Mouse (Mus musculus) heart, postnatal 0 days (tissue): ENCODE results near the gene Ghr. TPM values are rescaled to one million over a fixed set of nuclear protein-coding genes. Genes with fewer than 3 reads are reported as not detected.

ENCODE experiments used
- ATAC-seq: fragments of 200-750 bp; cut with Nextera tagmentation; 2 replicates; pipeline ENCODE4 v1.8.0; 2017; ENCODE audit warnings: low read depth, moderate number of reproducible peaks, moderate library complexity; ENCODE audit not compliant: insufficient read depth
- DNase-seq: peaks from one replicate; pipeline ENCODE4 v3.0.0-alpha.2; 2016; ENCODE audit warnings: low spot score
- H3K27ac ChIP-seq: fragments of 300-500 bp; sonication (generic); 2 replicates; pipeline ENCODE4 v1.5.1; 2014; ENCODE audit warnings: low read depth, mild to moderate bottlenecking
- H3K27me3 ChIP-seq: fragments of 300-500 bp; sonication (generic); 2 replicates; pipeline ENCODE4 v1.6.1; 2014; ENCODE audit warnings: low read length, mixed read lengths; ENCODE audit not compliant: control insufficient read depth, insufficient read depth
- H3K36me3 ChIP-seq: fragments of 300-500 bp; sonication (generic); replicated peaks from 2 replicates; pipeline ENCODE4 v1.6.1; 2014; ENCODE audit warnings: low read length, mixed read lengths; ENCODE audit not compliant: control insufficient read depth, insufficient read depth
- H3K4me1 ChIP-seq: fragments of 300-500 bp; sonication (generic); 2 replicates; pipeline ENCODE4 v1.6.1; 2014; ENCODE audit warnings: antibody characterized with exemption; ENCODE audit not compliant: control insufficient read depth, insufficient read depth
- H3K4me2 ChIP-seq: fragments of 300-500 bp; sonication (generic); 2 replicates; pipeline ENCODE4 v1.6.1; 2014; ENCODE audit warnings: low read depth, mild to moderate bottlenecking, low read length, moderate library complexity
- H3K4me3 ChIP-seq: fragments of 300-500 bp; sonication (generic); 2 replicates; pipeline ENCODE4 v1.5.1; 2014; ENCODE audit warnings: low read depth, low read length
- H3K9ac ChIP-seq: fragments of 300-500 bp; sonication (generic); replicated peaks from 2 replicates; pipeline ENCODE4 v1.6.1; 2014; ENCODE audit warnings: low read depth, low read length, mixed read lengths
- H3K9me3 ChIP-seq: fragments of 300-500 bp; sonication (generic); replicated peaks from 2 replicates; pipeline ENCODE4 v1.6.1; 2016; ENCODE audit warnings: low read length; ENCODE audit not compliant: control insufficient read depth
- CTCF ChIP-seq: IDR thresholded peaks from 2 replicates; pipeline ENCODE4 v1.5.1; 2016; ENCODE audit warnings: antibody characterized with exemption, control low read depth, low read depth
- EP300 ChIP-seq: IDR thresholded peaks from 2 replicates; pipeline ENCODE4 v1.6.1; 2016; ENCODE audit warnings: antibody characterized with exemption, low read depth
- WGBS: fragments of 180-500 bp; shearing (Covaris S2); extraction: QIAGEN DNeasy Blood & Tissue Kit; methylation state at CpG from one replicate; pipeline ENCODE4 v1.1.7; 2014; 5-methylcytosine and 5-hydroxymethylcytosine counted together
- polyA plus RNA-seq: library from polyadenylated mRNA; unstranded; fragments of >200 nt; fragmentation: Nextera tagmentation; extraction: Ambion mirVana; gene quantifications from 2 replicates; pipeline ENCODE4 v1.2.1, GENCODE M21; 2015
- total RNA-seq: library from RNA; depleted of rRNA; stranded (reverse); fragments of >200 nt; gene quantifications from 2 replicates; pipeline ENCODE4 v1.2.3, GENCODE M21; 2014; ENCODE audit warnings: low replicate concordance

Ghr gene
- total and polyA plus RNA-seq, 2 experiments from 2014 or later, result 45.1 to 67.5 TPM

DNA sequence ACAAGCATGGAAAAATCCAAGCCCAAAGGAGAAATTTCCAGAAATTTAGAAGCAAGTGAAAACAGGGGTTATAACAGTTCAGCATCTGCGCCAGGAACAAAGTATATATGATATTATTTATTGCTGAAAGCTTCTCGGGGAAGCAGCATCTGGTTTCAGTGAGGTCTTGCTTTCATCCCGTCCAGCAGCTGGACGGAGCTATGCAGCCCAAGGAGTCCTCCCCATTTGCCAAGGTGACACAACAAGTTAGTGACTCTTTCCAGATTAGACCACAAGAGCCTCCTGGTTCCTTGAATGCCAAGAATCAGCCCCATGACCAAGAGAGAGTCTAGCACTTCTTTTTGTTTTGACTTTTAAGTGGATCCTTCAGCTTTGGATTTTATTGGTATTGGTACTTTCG is 96.6 kb downstream of the Ghr start:
- DNase-seq, result no peak

DNA sequence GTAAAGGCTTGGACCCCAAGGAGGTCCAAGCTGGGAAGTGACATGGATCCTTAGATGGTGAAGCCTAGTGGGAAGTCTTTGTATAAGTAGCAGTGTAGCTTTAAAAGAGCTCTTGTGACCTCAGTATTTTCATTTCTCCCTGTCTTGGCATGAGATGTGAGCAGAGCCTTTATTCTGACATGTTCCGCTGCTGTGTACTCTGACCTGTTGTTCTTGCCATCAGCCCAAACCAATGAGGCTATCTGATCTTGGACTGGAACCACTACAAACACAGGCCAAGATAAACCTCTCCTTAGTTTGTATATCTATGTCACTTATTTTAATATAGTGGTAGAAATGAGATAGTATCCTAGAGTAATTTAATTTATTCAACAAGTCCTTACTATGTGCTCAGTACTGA is 97.9 kb downstream of the Ghr start:
- H3K27me3 ChIP-seq, result no peaks in the 10 kb centered on the region
- H3K4me1 ChIP-seq, result 0 out of 2 replicates have a peak, but pooled peaks cover 4% of the 10 kb centered on the region
- WGBS, result 61% methylated on average over 1 of the region's 1 CpGs
- no peak overlapping the region for H3K27ac ChIP-seq
- DNase-seq, result no peak
- no peak overlapping the region for H3K9ac ChIP-seq
- ATAC-seq, result no peak
- no peak overlapping the region for H3K4me3 ChIP-seq
- no peak for TF ChIP-seq EP300
- TF ChIP-seq CTCF, result no peak
- no peaks in the 10 kb centered on the region for H3K36me3 ChIP-seq
- no peak overlapping the region for H3K4me2 ChIP-seq
- no peaks in the 10 kb centered on the region for H3K9me3 ChIP-seq

More for the DNA sequence above, 96.6 kb downstream of the Ghr start:
- Histone ChIP-seq H3K4me3 (no peak overlapping the region), H3K36me3 (no peaks in the 10 kb centered on the region), H3K27ac (no peak overlapping the region), H3K4me2 (no peak overlapping the region), H3K4me1 (0 out of 2 replicates have a peak, but pooled peaks cover 4% of the 10 kb centered on the region), H3K27me3 (no peaks in the 10 kb centered on the region), H3K9me3 (no peaks in the 10 kb centered on the region), H3K9ac (no peak overlapping the region)
- WGBS, result 81% methylated on average over 5 of the region's 5 CpGs
- TF ChIP-seq CTCF (no peak), EP300 (no peak)
- ATAC-seq, result no peak

DNA sequence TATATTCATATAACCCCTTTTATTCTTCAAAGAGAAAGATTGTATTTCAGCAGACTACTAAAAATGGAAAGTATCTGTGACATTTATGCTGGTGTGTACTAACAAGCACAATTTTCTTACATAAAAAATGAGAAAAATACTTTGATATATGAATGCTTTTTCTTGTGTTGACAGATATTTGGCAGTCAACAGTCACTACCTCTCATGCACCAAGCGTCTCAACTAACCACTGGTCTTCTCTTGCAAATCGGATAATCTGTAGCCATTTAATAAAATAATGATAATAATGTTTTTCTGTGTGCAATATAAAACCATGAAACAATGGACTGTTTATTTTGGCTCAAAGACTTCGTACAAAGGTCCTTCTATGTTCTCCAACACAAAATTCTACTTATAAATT is 99.8 kb downstream of the Ghr start:
- WGBS, result 68% methylated on average over 3 of the region's 3 CpGs
- no peak for ATAC-seq
- H3K36me3 ChIP-seq, result no peaks in the 10 kb centered on the region
- no peak overlapping the region for H3K27ac ChIP-seq
- DNase-seq, result no peak
- H3K9me3 ChIP-seq, result no peaks in the 10 kb centered on the region
- no peak overlapping the region for H3K9ac ChIP-seq
- H3K4me3 ChIP-seq, result no peak overlapping the region
- no peak for TF ChIP-seq CTCF
- TF ChIP-seq EP300, result no peak
- no peak overlapping the region for H3K4me2 ChIP-seq
- H3K4me1 ChIP-seq, result 0 out of 2 replicates have a peak, but pooled peaks cover 4% of the 10 kb centered on the region
- H3K27me3 ChIP-seq, result no peaks in the 10 kb centered on the region

- H3K36me3 ChIP-seq, result no peaks in the 10 kb centered on the region
These were observed 114.1 kb downstream of the Ghr start for GRCm38 (mm10) chr15:3469230-3469629.

GRCm38 (mm10) chr15:3466608-3467007 is 116.7 kb downstream of the Ghr start:
- no peaks in the 10 kb centered on the region for H3K9me3 ChIP-seq
- 0 out of 2 replicates have a peak, but pooled peaks cover 6% of the 10 kb centered on the region for H3K4me1 ChIP-seq
- H3K27me3 ChIP-seq, result no peaks in the 10 kb centered on the region
- TF ChIP-seq CTCF (no peak), EP300 (no peak)
- 77% methylated on average over 4 of the region's 4 CpGs for WGBS
- DNase-seq (no peak), ATAC-seq (no peak)
- H3K9ac ChIP-seq, result no peak overlapping the region
- no peak overlapping the region for H3K27ac ChIP-seq
- no peaks in the 10 kb centered on the region for H3K36me3 ChIP-seq
- no peak overlapping the region for H3K4me2 ChIP-seq
- H3K4me3 ChIP-seq, result no peak overlapping the region

More at GRCm38 (mm10) chr15:3469230-3469629, 114.1 kb downstream of the Ghr start:
- ATAC-seq, result no peak
- no peaks in the 10 kb centered on the region for H3K9me3 ChIP-seq
- no peak overlapping the region for H3K4me3 ChIP-seq
- H3K4me1 ChIP-seq, result 0 out of 2 replicates have a peak, but pooled peaks cover 6% of the 10 kb centered on the region
- DNase-seq, result no peak
- H3K27me3 ChIP-seq, result no peaks in the 10 kb centered on the region
- H3K4me2 ChIP-seq, result no peak overlapping the region
- H3K9ac ChIP-seq, result no peak overlapping the region
- H3K27ac ChIP-seq, result no peak overlapping the region
- WGBS, result 88% methylated on average over 4 of the region's 4 CpGs
- TF ChIP-seq CTCF (no peak), EP300 (no peak)

GRCm38 (mm10) chr15:3464754-3465153 is 118.5 kb downstream of the Ghr start:
- no peaks in the 10 kb centered on the region for H3K36me3 ChIP-seq
- no peak overlapping the region for H3K4me3 ChIP-seq
- ATAC-seq (no peak), DNase-seq (no peak)
- H3K27me3 ChIP-seq, result no peaks in the 10 kb centered on the region
- H3K4me2 ChIP-seq, result no peak overlapping the region
- no peaks in the 10 kb centered on the region for H3K9me3 ChIP-seq
- H3K27ac ChIP-seq, result no peak overlapping the region; the same call in 1 of the 2 replicates
- H3K9ac ChIP-seq, result no peak overlapping the region
- 0 out of 2 replicates have a peak, but pooled peaks cover 6% of the 10 kb centered on the region for H3K4me1 ChIP-seq
- 60% methylated on average over 4 of the region's 4 CpGs for WGBS
- TF ChIP-seq CTCF (no peak), EP300 (no peak)
